ENCODE assay signal across 12 mouse cellular contexts in the genomic region with DNA sequence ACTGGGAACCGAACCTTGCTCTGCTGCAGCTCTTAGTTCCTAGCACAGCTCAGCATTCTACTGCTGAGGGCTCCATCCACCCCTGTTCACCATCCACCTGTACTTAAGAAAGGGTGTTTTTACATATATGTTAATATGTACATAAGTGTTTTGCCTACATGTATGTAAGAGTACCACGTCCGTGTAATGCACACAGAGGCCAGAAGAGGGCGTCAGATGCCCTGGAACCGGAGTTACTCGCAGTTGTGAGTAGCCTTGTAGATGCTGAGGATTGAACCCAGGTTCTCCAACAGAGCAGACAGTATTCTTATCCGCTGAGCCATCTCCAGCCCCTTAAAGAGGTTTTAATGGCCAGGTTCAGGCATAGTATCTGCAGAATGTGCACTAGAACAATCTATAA.
DNase-seq lines count a peak whose midpoint lies in the region; ATAC-seq and TF ChIP-seq lines count a peak whose summit lies in the region.
"Had no signal": no experiment of that assay in that cellular context is flagged by ENCODE, and none has a peak within 500 bp of the region (broad histone marks: within the 10 kb centered on the region; RNA-seq: fewer than 3 reads in every experiment).

No protein-coding gene starts in this region.

- no peaks in the 10 kb centered on the region for H3K27me3 ChIP-seq in lung, embryonic 14.5 days (ENCODE audit: insufficient read depth, low read length)
- H3K27me3 ChIP-seq: embryonic facial prominence, embryonic 12.5 days; heart, embryonic 15.5 days had no signal

- no peak overlapping the region for H3K27ac ChIP-seq in gastrocnemius, adult 2 months
- H3K27ac ChIP-seq in lung, embryonic 14.5 days (ENCODE audit: low read depth), result no peak overlapping the region
- H3K27ac ChIP-seq: embryonic facial prominence, embryonic 12.5 days; heart, embryonic 15.5 days had no signal

- no peak overlapping the region for H3K4me2 ChIP-seq in lung, embryonic 14.5 days
- H3K4me2 ChIP-seq: embryonic facial prominence, embryonic 12.5 days; heart, embryonic 15.5 days had no signal

- no peak for ATAC-seq in lung, embryonic 14.5 days (ENCODE audit: insufficient read depth)

- H3K9me3 ChIP-seq in lung, embryonic 14.5 days (ENCODE audit: low read depth, low read length), result no peaks in the 10 kb centered on the region
- H3K9me3 ChIP-seq: embryonic facial prominence, embryonic 12.5 days; heart, embryonic 15.5 days had no signal

- no peak overlapping the region for H3K9ac ChIP-seq in lung, embryonic 14.5 days
- H3K9ac ChIP-seq: embryonic facial prominence, embryonic 12.5 days; heart, embryonic 15.5 days had no signal

- WGBS in lung, embryonic 14.5 days, result 76% methylated on average over 7 of the region's 7 CpGs

- H3K4me1 ChIP-seq in lung, embryonic 14.5 days (ENCODE audit: insufficient read depth), result peaks cover 10% of the 10 kb centered on the region; the same call in 1 of the 2 replicates

- no peak overlapping the region for H3K4me3 ChIP-seq in gastrocnemius, adult 2 months
- no peak overlapping the region for H3K4me3 ChIP-seq in lung, embryonic 14.5 days (ENCODE audit: low read depth, low read length)
- H3K4me3 ChIP-seq: embryonic facial prominence, embryonic 12.5 days; heart, embryonic 15.5 days; myocyte had no signal

- no peak for DNase-seq in gastrocnemius, adult 2 months
- no peak for DNase-seq in gastrocnemius, postnatal 4 days (ENCODE audit: low spot score in 2 of 2)
- no peak for DNase-seq in lung, embryonic 14.5 days
- no peak for DNase-seq in lung, postnatal 25 days (ENCODE audit: low spot score)
- peak; percentile 3 for DNase-seq in c-Kit-positive CD71-positive TER-119-positive erythroid progenitor cells, embryonic 14.5 days (ENCODE audit: low spot score)
- DNase-seq in thymus, postnatal 14 days, result peak; percentile 24
- no peak for DNase-seq in Muller cell, postnatal 12 days (ENCODE audit: inconsistent ontology term)
- DNase-seq in gastrocnemius, postnatal 14 days, result no peak
- DNase-seq: left cerebral cortex, postnatal 4 days had no signal

- intact Hi-C loops in gastrocnemius, adult 2 months (cut with DNase I), result loop anchor here (5.0 kb wide), 1 partner anchor 71 kb away; no protein-coding TSS in a partner anchor
- intact Hi-C loops in gastrocnemius, postnatal 14 days (cut with DNase I; ENCODE audit: low total_unique reads), result loop anchor here (5.0 kb wide), 1 partner anchor 181 kb away; the partner anchor contains the start of gene Farp1

- peaks cover 28% of the 10 kb centered on the region for H3K36me3 ChIP-seq in lung, embryonic 14.5 days (ENCODE audit: insufficient read depth)

- TF ChIP-seq CTCF in gastrocnemius, adult 2 months (IDR thresholded peaks at IDR 0.05), result peak; percentile 46
- peak; percentile 33; the same call in 1 of the 2 replicates for TF ChIP-seq CTCF in lung, embryonic 14.5 days (IDR thresholded peaks at IDR 0.05; ENCODE audit: low read depth)

Comparison
In these comparisons a context has a peak if more than half of its experiments do, and no peak if none do; other contexts are left out.
1. DNase-seq: peak in c-Kit-positive CD71-positive TER-119-positive erythroid progenitor cells, embryonic 14.5 days (single experiment) and thymus, postnatal 14 days (single experiment); none in gastrocnemius, adult 2 months (single experiment), gastrocnemius, postnatal 4 days (0 of 2), lung, embryonic 14.5 days (single experiment), lung, postnatal 25 days (single experiment), Muller cell, postnatal 12 days (single experiment) and gastrocnemius, postnatal 14 days (single experiment).